Mouse (Mus musculus): ENCODE measurements around the gene Agmo.
A peak's percentile ranks its signal among the peaks of the same experiment; 100 is the strongest.

The Agmo gene

GRCm38 (mm10) chr12:37241566-37242021 lies at the start of gene Agmo:
TSS of gene Agmo (plus strand) at chr12:37241641.
- DNase-seq = no peak

- DNase-seq = no peak
Observed at GRCm38 (mm10) chr12:37231119-37231518, 10.3 kb upstream of the Agmo start.

- DNase-seq = no peak
Observed at GRCm38 (mm10) chr12:37240975-37241565, 371 bp upstream of the Agmo start.

- no peak for DNase-seq
Observed at GRCm38 (mm10) chr12:37242484-37242883, 1.0 kb downstream of the Agmo start.

- no peak for DNase-seq
Observed at GRCm38 (mm10) chr12:37244876-37245275, 3.4 kb downstream of the Agmo start.

GRCm38 (mm10) chr12:37251688-37252087 lies 10.2 kb downstream of the Agmo start:
- no peak for DNase-seq

- DNase-seq = no peak
Observed at GRCm38 (mm10) chr12:37257099-37257498, 15.7 kb downstream of the Agmo start.

GRCm38 (mm10) chr12:37259771-37260528 lies 18.5 kb downstream of the Agmo start:
- no peak for DNase-seq

GRCm38 (mm10) chr12:37263685-37264084 lies 22.2 kb downstream of the Agmo start:
- DNase-seq = no peak

- no peak for DNase-seq
Observed at GRCm38 (mm10) chr12:37268636-37269152, 27.3 kb downstream of the Agmo start.

- DNase-seq = no peak
Observed at GRCm38 (mm10) chr12:37272660-37273059, 31.2 kb downstream of the Agmo start.

GRCm38 (mm10) chr12:37273964-37274657 lies 32.7 kb downstream of the Agmo start:
- peak; percentile 7 for DNase-seq

GRCm38 (mm10) chr12:37274658-37275019 lies 33.2 kb downstream of the Agmo start:
- no peak for DNase-seq

- peak; percentile 3 for DNase-seq
Observed at GRCm38 (mm10) chr12:37306956-37307466, 65.6 kb downstream of the Agmo start.

GRCm38 (mm10) chr12:37310786-37311185 lies 69.3 kb downstream of the Agmo start:
- DNase-seq = no peak

- DNase-seq = no peak
Observed at GRCm38 (mm10) chr12:37322860-37323259, 81.4 kb downstream of the Agmo start.

- DNase-seq = no peak
Observed at GRCm38 (mm10) chr12:37334987-37335386, 93.5 kb downstream of the Agmo start.

- no peak for DNase-seq
Observed at GRCm38 (mm10) chr12:37344225-37344624, 102.8 kb downstream of the Agmo start.

- no peak for DNase-seq
Observed at GRCm38 (mm10) chr12:37345696-37346095, 104.3 kb downstream of the Agmo start.

- no peak for DNase-seq
Observed at GRCm38 (mm10) chr12:37392316-37392715, 150.9 kb downstream of the Agmo start.

- no peak for DNase-seq
Observed at GRCm38 (mm10) chr12:37402541-37402940, 161.1 kb downstream of the Agmo start.

- DNase-seq = no peak
Observed at GRCm38 (mm10) chr12:37426350-37426749, 184.9 kb downstream of the Agmo start.

GRCm38 (mm10) chr12:37426750-37427149 lies 185.3 kb downstream of the Agmo start:
- no peak for DNase-seq

Measured in retina, postnatal 1 day (tissue).